Mouse (Mus musculus) layer of hippocampus, adult 18-20 months (tissue): ENCODE data around the gene Ttll11. TPM values are rescaled to one million over a fixed set of nuclear protein-coding genes. Genes with fewer than 3 reads are reported as not detected.

Source experiments
- DNase-seq, 2 experiments: peaks; one replicate each; pipeline ENCODE4 v3.0.0; 2022; ENCODE audit warnings: low spot score in 2 of 2
- total RNA-seq, 2 experiments: library from RNA; stranded (reverse); gene quantifications; 2 replicates each; pipeline ENCODE4 v1.2.3; 2021

The Ttll11 gene
- total RNA-seq, 2 experiments from 2014 or later, result 35.2 to 36.8 TPM

DNA sequence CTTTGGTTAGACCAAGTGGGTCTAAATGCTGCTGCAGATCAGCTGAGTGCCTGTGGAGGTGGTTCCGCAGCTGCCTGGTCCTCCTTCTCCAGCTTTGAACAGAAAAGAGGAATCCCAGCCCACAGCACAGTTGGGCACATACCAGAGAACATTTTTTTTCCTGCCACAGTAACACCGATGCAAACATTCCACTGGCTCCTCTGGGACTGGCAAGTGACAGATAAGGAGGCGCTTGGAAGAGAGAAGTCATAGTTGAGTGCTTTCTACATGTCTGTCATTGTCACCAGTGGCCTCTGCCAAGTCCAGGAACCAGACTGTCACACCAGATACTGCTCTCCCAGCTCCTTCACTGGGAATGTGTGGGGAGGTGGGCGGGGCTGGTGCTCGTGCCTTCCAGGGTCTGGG, 204.1 kb downstream of the Ttll11 start:
- no peak for DNase-seq

DNA sequence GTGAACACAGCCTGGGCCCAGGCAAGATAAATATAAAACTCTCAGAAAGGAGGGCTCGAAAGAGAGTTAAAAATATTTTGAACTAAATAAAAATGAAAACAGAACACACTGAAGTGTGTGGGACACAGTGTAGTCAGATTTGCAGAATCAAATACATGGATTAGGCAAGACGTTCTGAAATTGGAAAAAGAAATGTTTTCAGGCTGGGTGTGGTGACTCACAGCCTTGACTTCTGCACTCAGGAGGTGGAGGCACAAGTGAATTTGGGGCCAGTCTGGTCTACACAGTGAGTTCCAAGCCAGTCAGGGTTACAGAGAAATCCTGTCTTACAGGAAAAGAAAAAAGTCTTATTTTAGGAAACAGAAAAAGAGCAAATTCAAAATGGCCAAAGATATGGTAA, 209.2 kb downstream of the Ttll11 start:
- DNase-seq, result no peak

DNA sequence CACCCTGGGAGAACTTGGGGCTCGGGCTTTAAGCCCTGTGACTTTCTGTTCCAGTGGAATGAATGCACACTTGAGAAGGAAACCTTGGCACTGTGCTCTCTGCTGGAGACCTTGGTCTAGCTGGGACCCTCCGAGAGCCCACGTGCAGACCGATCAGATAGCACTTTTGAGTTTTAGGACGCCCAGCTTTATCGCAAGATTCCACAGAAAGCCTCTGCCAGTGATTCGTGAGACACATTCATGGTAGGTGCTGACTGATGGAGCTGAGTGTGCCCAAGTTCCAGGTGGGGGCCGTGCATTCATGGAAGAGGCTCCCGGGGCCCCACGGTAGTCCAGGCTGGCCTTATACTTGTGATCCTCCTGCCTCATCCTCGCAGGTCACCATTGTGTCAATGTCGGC, 210.3 kb downstream of the Ttll11 start:
- no peak for DNase-seq

DNA sequence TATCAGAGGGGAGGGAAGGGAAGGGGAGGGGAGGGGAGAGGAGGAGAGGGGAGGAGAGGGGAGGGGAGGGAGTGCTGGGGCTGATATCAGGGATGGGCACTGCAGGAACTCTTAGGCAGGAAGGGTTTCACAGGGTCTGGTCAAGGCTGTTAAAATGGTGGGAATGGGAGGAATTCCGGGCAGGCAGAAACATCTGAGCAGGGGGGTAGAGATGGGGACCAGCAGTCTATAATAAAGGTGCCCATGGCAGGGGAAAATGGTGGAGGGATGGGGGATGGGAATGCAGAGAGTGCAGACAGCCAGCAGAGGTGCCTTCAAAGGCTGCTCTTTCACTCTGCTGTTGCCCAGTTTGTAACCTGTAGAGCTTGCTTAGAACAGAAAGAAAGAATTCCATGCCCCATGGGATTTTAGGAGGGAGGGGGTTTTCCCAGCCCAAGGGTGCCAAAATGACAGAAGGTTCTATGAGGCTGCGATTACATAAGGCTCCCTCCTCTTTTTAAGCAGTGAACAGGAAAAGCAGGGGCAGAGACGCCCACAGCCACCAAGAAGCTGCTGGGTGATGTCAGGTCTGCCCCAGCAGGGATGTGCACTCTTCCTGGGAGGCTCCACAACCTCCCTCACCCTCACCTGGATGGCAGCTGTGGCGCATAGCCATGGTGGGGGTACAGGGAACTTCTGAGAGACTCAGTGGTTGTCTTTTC, 211.0 kb downstream of the Ttll11 start:
- peak; percentile 67 to 84 for DNase-seq

- peak in 1 of 2 experiments; percentile 44 for DNase-seq
Observed at GRCm38 (mm10) chr2:35767834-35768537, 211.7 kb downstream of the Ttll11 start.

- no peak for DNase-seq
Observed at GRCm38 (mm10) chr2:35764328-35764727, 215.4 kb downstream of the Ttll11 start.

- DNase-seq, result no peak
Observed at GRCm38 (mm10) chr2:35763818-35764217, 215.9 kb downstream of the Ttll11 start.

GRCm38 (mm10) chr2:35761458-35761857, 218.3 kb downstream of the Ttll11 start:
- DNase-seq, result no peak

- no peak for DNase-seq
Observed at GRCm38 (mm10) chr2:35760867-35761266, 218.8 kb downstream of the Ttll11 start.

GRCm38 (mm10) chr2:35760352-35760751, 219.4 kb downstream of the Ttll11 start:
- DNase-seq, result no peak

GRCm38 (mm10) chr2:35756467-35756866, 223.2 kb downstream of the Ttll11 start:
- DNase-seq, result no peak

DNA sequence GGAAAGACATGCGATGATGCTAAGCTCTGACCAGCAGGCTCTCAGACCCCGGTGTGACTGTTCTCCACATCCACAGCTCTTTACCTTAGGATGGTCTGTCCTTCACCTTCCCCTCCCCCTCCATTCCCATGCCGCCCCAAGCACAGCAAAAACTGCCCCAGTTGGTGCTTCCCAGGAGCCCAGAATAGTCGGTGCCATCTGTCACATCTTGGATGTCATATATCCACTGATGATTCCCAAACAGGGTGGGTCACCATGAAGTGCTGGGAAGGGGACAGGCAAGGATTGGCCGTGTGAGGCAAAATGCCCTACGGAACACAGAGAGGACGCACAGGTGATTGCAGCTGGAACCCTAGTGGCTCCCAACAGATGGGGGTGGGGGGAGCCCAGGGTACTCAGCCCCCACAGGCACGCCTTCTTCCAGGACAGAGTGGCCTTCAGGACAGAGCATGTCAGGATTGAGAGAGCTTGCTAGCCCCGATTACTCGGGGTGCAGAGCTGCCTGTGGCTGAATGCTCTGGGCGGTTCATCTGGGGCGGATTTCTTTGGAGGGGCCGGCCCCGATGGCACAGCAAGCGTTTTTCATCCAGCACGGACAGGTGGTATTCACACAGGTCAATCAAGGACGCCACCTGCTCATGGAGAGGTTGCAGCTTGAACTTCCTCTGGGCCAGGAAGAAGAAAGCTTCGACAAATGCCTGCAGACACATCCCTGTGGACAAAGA, 227.8 kb downstream of the Ttll11 start:
- no peak for DNase-seq

DNA sequence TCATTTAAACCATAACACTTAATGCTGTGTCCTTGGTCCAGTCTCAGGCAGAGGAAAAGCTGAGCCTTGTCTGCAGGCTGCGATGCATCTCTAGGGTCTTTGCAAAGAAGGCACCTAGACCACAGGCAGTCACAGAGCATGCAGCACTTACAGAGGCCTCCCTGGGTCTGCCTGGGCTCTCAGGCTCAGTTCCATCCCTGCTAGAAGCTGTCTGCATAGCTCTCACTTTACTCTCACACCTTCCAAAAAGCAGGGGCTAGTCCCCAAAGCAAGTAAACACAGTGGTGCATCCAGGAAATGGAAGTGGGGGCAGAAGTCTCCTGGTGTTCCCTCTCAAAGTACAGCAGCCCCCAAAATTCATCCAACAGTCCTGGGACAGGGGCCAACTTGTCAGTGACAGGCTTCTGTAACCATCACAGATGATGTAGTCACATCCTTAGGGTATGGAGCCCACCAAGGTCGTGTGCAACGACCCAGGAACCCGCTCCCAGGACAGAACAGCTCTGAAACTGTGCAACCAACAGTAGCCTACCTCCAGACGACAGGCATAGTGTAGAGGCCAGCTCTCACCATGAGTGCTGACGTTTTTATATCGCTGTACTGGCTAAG, 229.1 kb downstream of the Ttll11 start:
- no peak for DNase-seq

DNA sequence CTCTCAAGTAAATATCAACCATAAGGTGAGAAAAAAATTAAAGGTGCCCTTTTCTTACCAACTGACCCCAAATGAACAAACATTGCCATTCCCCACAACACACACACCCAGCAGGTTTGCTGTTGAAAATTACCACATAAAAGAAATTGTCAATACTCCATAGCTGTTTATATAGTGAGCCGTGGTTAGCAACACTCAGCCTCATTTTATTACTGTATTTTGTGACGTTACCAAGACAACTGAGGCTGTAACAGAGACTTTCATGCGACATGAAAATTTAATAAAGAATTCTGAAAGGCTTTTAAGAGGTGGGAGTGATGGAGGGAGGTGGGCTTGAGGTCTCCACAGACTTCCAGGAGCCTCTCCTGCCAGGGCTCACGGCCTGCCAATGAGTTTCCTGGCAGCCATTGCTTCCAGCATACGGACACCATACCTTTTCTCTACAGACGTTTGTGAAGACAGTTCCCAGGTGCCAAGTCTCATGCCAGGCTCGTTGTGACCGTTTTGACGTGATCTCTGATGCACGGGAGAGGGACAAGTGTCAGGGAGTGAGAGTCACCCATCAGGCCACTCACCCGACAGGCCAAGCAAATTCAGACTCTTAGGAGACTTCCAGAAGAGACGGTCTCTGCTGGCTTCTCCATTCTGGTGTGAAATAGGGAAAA, 232.2 kb downstream of the Ttll11 start:
- no peak for DNase-seq

- DNase-seq, result no peak
Observed at GRCm38 (mm10) chr2:35746638-35747037, 233.1 kb downstream of the Ttll11 start.

- no peak for DNase-seq
Observed at GRCm38 (mm10) chr2:35745876-35746275, 233.8 kb downstream of the Ttll11 start.

GRCm38 (mm10) chr2:35739669-35740254, 240.0 kb downstream of the Ttll11 start:
- DNase-seq, result no peak

DNA sequence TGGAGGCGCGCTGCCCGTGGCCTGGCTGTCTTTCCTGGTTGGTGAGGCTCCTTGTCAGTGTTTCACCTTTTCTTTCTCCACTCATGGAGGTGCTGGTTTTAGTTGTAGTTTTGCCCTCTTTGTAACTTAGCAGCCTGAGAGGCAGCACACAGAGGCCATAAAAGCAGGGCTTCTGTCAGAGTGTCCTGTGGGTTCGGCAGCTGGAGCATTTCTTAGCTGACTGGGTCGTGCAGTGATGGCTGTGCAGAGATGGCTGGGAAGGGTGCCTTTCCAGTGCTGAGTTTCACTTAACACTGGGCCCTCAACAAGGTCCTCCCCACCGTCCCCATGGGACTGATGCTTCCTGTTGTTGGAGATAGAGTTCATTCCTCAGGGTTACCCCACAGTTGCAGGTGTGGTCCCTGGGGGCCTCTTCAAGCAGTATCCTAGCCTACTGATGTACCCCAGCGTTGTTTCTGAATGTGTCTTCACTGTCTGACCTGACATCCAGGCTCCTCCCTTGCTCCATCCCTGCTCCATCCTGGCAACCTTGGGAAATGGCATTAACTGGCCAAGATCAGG, 242.2 kb downstream of the Ttll11 start:
- no peak for DNase-seq

- no peak for DNase-seq
Observed at GRCm38 (mm10) chr2:35736061-35736460, 243.7 kb downstream of the Ttll11 start.

- no peak for DNase-seq
Observed at GRCm38 (mm10) chr2:35735001-35735400, 244.7 kb downstream of the Ttll11 start.
